Mouse (Mus musculus) liver, postnatal 0 days (tissue): Measurements from ENCODE around the gene Atrnl1.

ENCODE experiments used
- CTCF ChIP-seq: sonication (generic); IDR thresholded peaks from 2 replicates; pipeline ENCODE4 v1.5.1; 2016; ENCODE audit warnings: antibody characterized with exemption, low read depth
- EP300 ChIP-seq: IDR thresholded peaks from 2 replicates; pipeline ENCODE4 v1.6.1; 2016; ENCODE audit warnings: antibody characterized with exemption, low read depth, mild to moderate bottlenecking

DNA sequence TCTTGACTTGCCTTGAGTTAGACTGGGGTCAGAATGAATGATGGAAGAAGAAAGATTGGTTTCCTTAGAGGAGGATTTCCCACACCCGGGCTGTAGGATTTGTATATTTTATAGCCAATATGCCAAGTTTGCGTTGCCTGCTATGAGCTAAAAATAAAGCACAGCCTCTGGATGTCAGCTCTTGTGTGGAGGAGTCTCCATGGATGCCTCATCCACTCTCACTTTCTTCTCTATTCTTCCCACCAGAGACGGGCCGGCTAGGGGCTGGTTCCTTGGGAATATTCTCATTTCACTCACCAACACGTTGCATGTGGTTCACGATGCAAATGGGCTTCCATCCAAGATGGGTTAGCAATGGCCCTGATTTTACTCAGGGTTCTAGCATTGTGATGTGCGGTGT lies 540.4 kb downstream of the Atrnl1 start:
- TF ChIP-seq CTCF (no peak), EP300 (no peak)
